Mouse (Mus musculus) intestine, embryonic 16.5 days (tissue): ENCODE measurements at regions not wholly inside any gene's neighbourhood (a gene's known extent, or its start where the extent isn't known, plus 50 kb on each side); places are given as distances from the start of the nearest gene placed in this dataset.

Experiments
- ATAC-seq: fragments of 200-750 bp; cut with Nextera tagmentation; 2 replicates; pipeline ENCODE4 v1.8.0; 2017; ENCODE audit warnings: moderate TSS enrichment, moderate library complexity
- H3K27ac ChIP-seq: fragments of 300-500 bp; sonication (generic); 2 replicates; pipeline ENCODE4 v1.5.1; 2014; ENCODE audit warnings: mild to moderate bottlenecking, low read length
- H3K27me3 ChIP-seq: fragments of 300-500 bp; sonication (generic); replicated peaks from 2 replicates; pipeline ENCODE4 v1.6.1; 2014; ENCODE audit warnings: low read length, control low read depth, mixed read lengths; ENCODE audit not compliant: control insufficient read depth, insufficient read depth
- H3K36me3 ChIP-seq: fragments of 300-500 bp; sonication (generic); 2 replicates; pipeline ENCODE4 v1.6.1; 2014; ENCODE audit warnings: low read length, control low read depth; ENCODE audit not compliant: control insufficient read depth, insufficient read depth
- H3K4me1 ChIP-seq: fragments of 300-500 bp; sonication (generic); 2 replicates; pipeline ENCODE4 v1.6.1; 2014; ENCODE audit warnings: low read length, control low read depth, mixed read lengths; ENCODE audit not compliant: control insufficient read depth, insufficient read depth
- H3K4me2 ChIP-seq: fragments of 300-500 bp; sonication (generic); 2 replicates; pipeline ENCODE4 v1.6.1; 2014; ENCODE audit warnings: low read depth, low read length, control low read depth
- H3K4me3 ChIP-seq: fragments of 300-500 bp; sonication (generic); 2 replicates; pipeline ENCODE4 v1.5.1; 2014; ENCODE audit warnings: mild to moderate bottlenecking, low read length
- H3K9ac ChIP-seq: fragments of 300-500 bp; sonication (generic); 2 replicates; pipeline ENCODE4 v1.6.1; 2014; ENCODE audit warnings: low read depth, low read length
- H3K9me3 ChIP-seq: fragments of 300-500 bp; sonication (generic); 2 replicates; pipeline ENCODE4 v1.6.1; 2016; ENCODE audit warnings: low read length, control low read depth; ENCODE audit not compliant: control insufficient read depth
- WGBS: fragments of 180-500 bp; shearing (Covaris S2); extraction: QIAGEN DNeasy Blood & Tissue Kit; methylation state at CpG from one replicate; pipeline ENCODE4 v1.1.7; 2014; 5-methylcytosine and 5-hydroxymethylcytosine counted together

GRCm38 (mm10) chr11:64173421-64174062, 94.3 kb upstream of the Cox10 start:
- Histone ChIP-seq H3K4me2 (no peak overlapping the region), H3K9ac (no peak overlapping the region), H3K4me1 (no peaks in the 10 kb centered on the region), H3K27me3 (no peaks in the 10 kb centered on the region), H3K9me3 (no peaks in the 10 kb centered on the region), H3K36me3 (no peaks in the 10 kb centered on the region), H3K27ac (no peak overlapping the region), H3K4me3 (no peak overlapping the region)
- no peak for ATAC-seq
- WGBS = 57% methylated on average over 4 of the region's 4 CpGs

- no peak for ATAC-seq
- H3K27ac ChIP-seq = no peak overlapping the region
- no peak overlapping the region for H3K4me3 ChIP-seq
- no peaks in the 10 kb centered on the region for H3K9me3 ChIP-seq
- 72% methylated on average over 5 of the region's 5 CpGs for WGBS
- no peak overlapping the region for H3K9ac ChIP-seq
- no peaks in the 10 kb centered on the region for H3K27me3 ChIP-seq
- H3K4me1 ChIP-seq = no peaks in the 10 kb centered on the region
- H3K36me3 ChIP-seq = no peaks in the 10 kb centered on the region
- no peak overlapping the region for H3K4me2 ChIP-seq
Measured at GRCm38 (mm10) chr11:64172926-64173325, 93.7 kb upstream of the Cox10 start.

GRCm38 (mm10) chr11:64168626-64169025, 89.4 kb upstream of the Cox10 start:
- H3K4me3 ChIP-seq = no peak overlapping the region
- no peaks in the 10 kb centered on the region for H3K9me3 ChIP-seq
- H3K4me2 ChIP-seq = no peak overlapping the region
- H3K36me3 ChIP-seq = no peaks in the 10 kb centered on the region
- H3K4me1 ChIP-seq = no peaks in the 10 kb centered on the region
- 0 out of 2 replicates have a peak, but pooled peaks have one; percentile 28 for ATAC-seq
- WGBS = 33% methylated on average over 8 of the region's 8 CpGs
- no peak overlapping the region for H3K9ac ChIP-seq
- no peaks in the 10 kb centered on the region for H3K27me3 ChIP-seq
- no peak overlapping the region for H3K27ac ChIP-seq

GRCm38 (mm10) chr11:64164796-64165195, 85.5 kb upstream of the Cox10 start:
- Histone ChIP-seq H3K4me3 (no peak overlapping the region), H3K4me2 (no peak overlapping the region), H3K9me3 (no peaks in the 10 kb centered on the region), H3K27me3 (no peaks in the 10 kb centered on the region), H3K9ac (no peak overlapping the region), H3K36me3 (no peaks in the 10 kb centered on the region), H3K27ac (no peak overlapping the region), H3K4me1 (no peaks in the 10 kb centered on the region)
- ATAC-seq = no peak
- 65% methylated on average over 6 of the region's 6 CpGs for WGBS

- Histone ChIP-seq H3K9ac (no peak overlapping the region), H3K27me3 (no peaks in the 10 kb centered on the region), H3K4me2 (no peak overlapping the region), H3K4me3 (no peak overlapping the region), H3K4me1 (no peaks in the 10 kb centered on the region), H3K27ac (no peak overlapping the region), H3K9me3 (no peaks in the 10 kb centered on the region), H3K36me3 (no peaks in the 10 kb centered on the region)
- WGBS = 87% methylated on average over 5 of the region's 5 CpGs
- ATAC-seq = no peak
Measured at GRCm38 (mm10) chr11:64158281-64158680, 79.0 kb upstream of the Cox10 start.

GRCm38 (mm10) chr11:64156640-64157039, 77.4 kb upstream of the Cox10 start:
- no peaks in the 10 kb centered on the region for H3K9me3 ChIP-seq
- H3K9ac ChIP-seq = no peak overlapping the region
- no peak overlapping the region for H3K4me2 ChIP-seq
- H3K4me1 ChIP-seq = no peaks in the 10 kb centered on the region
- no peak overlapping the region for H3K4me3 ChIP-seq
- no peak for ATAC-seq
- no peaks in the 10 kb centered on the region for H3K36me3 ChIP-seq
- no peak overlapping the region for H3K27ac ChIP-seq
- H3K27me3 ChIP-seq = no peaks in the 10 kb centered on the region
- 60% methylated on average over 7 of the region's 7 CpGs for WGBS

GRCm38 (mm10) chr11:64139483-64139882, 60.2 kb upstream of the Cox10 start:
- no peak for ATAC-seq
- Histone ChIP-seq H3K36me3 (no peaks in the 10 kb centered on the region), H3K4me3 (no peak overlapping the region), H3K9me3 (no peaks in the 10 kb centered on the region), H3K9ac (no peak overlapping the region), H3K4me1 (no peaks in the 10 kb centered on the region), H3K4me2 (no peak overlapping the region), H3K27me3 (no peaks in the 10 kb centered on the region), H3K27ac (no peak overlapping the region)
- WGBS = 96% methylated on average over 2 of the region's 2 CpGs

GRCm38 (mm10) chr11:64138934-64139333, 59.7 kb upstream of the Cox10 start:
- H3K9me3 ChIP-seq = no peaks in the 10 kb centered on the region

GRCm38 (mm10) chr11:64135766-64136165, 56.5 kb upstream of the Cox10 start:
- no peak overlapping the region for H3K9ac ChIP-seq
- H3K36me3 ChIP-seq = no peaks in the 10 kb centered on the region
- H3K4me1 ChIP-seq = no peaks in the 10 kb centered on the region
- H3K27me3 ChIP-seq = no peaks in the 10 kb centered on the region; the same call in 1 of the 2 replicates
- no peak overlapping the region for H3K27ac ChIP-seq
- no peak overlapping the region for H3K4me2 ChIP-seq
- no peak for ATAC-seq
- H3K4me3 ChIP-seq = no peak overlapping the region
- 87% methylated on average over 5 of the region's 5 CpGs for WGBS
- no peaks in the 10 kb centered on the region for H3K9me3 ChIP-seq

More at GRCm38 (mm10) chr11:64138934-64139333, 59.7 kb upstream of the Cox10 start:
- ATAC-seq = no peak
- Histone ChIP-seq H3K4me1 (no peaks in the 10 kb centered on the region), H3K9ac (no peak overlapping the region), H3K27me3 (no peaks in the 10 kb centered on the region), H3K36me3 (no peaks in the 10 kb centered on the region), H3K27ac (no peak overlapping the region), H3K4me2 (no peak overlapping the region), H3K4me3 (no peak overlapping the region)
- WGBS = 61% methylated on average over 4 of the region's 4 CpGs

- Histone ChIP-seq H3K4me2 (no peak overlapping the region), H3K27me3 (no peaks in the 10 kb centered on the region; the same call in 1 of the 2 replicates), H3K27ac (no peak overlapping the region), H3K9me3 (no peaks in the 10 kb centered on the region), H3K9ac (no peak overlapping the region), H3K36me3 (no peaks in the 10 kb centered on the region), H3K4me3 (no peak overlapping the region), H3K4me1 (no peaks in the 10 kb centered on the region)
- ATAC-seq = no peak
- WGBS = 89% methylated on average over 2 of the region's 2 CpGs
Measured at GRCm38 (mm10) chr11:64135308-64135591, 56.0 kb upstream of the Cox10 start.
